Mouse (Mus musculus): ENCODE measurements around the gene Doc2g.

- TF ChIP-seq CTCF (IDR thresholded peaks at IDR 0.05; ENCODE audit: low read depth, low read length) (no peak), POLR2A (IDR thresholded peaks at IDR 0.05; ENCODE audit: borderline replicate concordance, low read depth, low read length) (no peak)
These were observed at the start of gene Doc2g for GRCm38 (mm10) chr19:4003112-4003511.
